Mouse (Mus musculus): Measurements from ENCODE around the gene 1700037C18Rik. TPM values are rescaled to one million over a fixed set of nuclear protein-coding genes. Genes with fewer than 3 reads are reported as not detected.

Gene 1700037C18Rik
- polyA plus RNA-seq, 1 experiment from 2014 or later, result 14.9 TPM

DNA sequence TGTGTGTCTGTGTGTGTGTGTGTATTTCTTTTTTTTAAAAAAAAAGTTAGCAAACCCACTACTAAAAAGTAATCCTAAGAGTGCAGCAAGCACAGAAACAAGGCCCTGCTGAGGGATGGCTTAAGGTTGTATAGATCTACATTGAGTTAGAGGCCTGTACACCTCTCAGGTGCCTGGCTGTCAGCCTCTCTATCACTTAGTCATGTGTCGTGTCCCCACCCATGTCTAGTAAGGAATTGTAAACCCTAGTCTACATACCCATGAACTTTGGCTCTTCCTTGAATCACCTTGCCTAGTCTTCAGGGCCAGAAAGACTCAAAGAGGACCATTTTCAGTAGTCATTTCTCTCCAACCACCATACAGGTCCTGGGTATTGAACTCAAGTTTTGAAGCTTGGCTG lies 11.9 kb downstream of the 1700037C18Rik start:
- no peak for ATAC-seq (replicated peaks)
- Histone ChIP-seq H3K9me3 (no peaks in the 10 kb centered on the region), H3K4me2 (replicated peaks) (no peak overlapping the region), H3K27me3 (no peaks in the 10 kb centered on the region), H3K4me3 (no peak overlapping the region), H3K4me1 (no peaks in the 10 kb centered on the region), H3K36me3 (peaks cover 51% of the 10 kb centered on the region), H3K27ac (replicated peaks) (no peak overlapping the region), H3K9ac (replicated peaks) (no peak overlapping the region)
- 92% methylated on average over 1 of the region's 1 CpGs for WGBS

DNA sequence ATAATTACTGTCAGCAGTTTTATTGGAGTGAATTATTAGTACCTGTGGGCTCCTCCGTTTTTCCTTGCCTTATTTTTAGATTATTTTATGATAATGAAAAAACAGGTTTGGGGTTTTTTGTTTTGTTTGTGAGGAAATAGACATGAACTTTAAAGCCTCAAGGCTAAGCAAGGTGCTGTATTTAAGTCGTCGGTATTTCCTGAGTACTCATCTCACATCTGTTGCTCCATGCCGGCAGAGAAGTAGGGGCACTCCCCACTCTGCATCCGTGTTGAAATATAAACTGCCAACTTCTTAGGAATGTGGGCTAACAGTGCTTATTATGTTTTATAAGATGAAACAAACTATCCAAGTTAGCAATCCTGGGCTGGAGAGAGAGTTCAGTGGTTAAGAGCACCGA lies 12.4 kb downstream of the 1700037C18Rik start:
- no peak overlapping the region for H3K9ac ChIP-seq (replicated peaks)
- 92% methylated on average over 6 of the region's 6 CpGs for WGBS
- no peak for ATAC-seq (replicated peaks)
- no peaks in the 10 kb centered on the region for H3K27me3 ChIP-seq
- no peaks in the 10 kb centered on the region for H3K4me1 ChIP-seq
- H3K4me2 ChIP-seq (replicated peaks), result no peak overlapping the region
- H3K36me3 ChIP-seq, result peaks cover 48% of the 10 kb centered on the region
- no peak overlapping the region for H3K27ac ChIP-seq (replicated peaks)
- no peak overlapping the region for H3K4me3 ChIP-seq
- no peaks in the 10 kb centered on the region for H3K9me3 ChIP-seq

DNA sequence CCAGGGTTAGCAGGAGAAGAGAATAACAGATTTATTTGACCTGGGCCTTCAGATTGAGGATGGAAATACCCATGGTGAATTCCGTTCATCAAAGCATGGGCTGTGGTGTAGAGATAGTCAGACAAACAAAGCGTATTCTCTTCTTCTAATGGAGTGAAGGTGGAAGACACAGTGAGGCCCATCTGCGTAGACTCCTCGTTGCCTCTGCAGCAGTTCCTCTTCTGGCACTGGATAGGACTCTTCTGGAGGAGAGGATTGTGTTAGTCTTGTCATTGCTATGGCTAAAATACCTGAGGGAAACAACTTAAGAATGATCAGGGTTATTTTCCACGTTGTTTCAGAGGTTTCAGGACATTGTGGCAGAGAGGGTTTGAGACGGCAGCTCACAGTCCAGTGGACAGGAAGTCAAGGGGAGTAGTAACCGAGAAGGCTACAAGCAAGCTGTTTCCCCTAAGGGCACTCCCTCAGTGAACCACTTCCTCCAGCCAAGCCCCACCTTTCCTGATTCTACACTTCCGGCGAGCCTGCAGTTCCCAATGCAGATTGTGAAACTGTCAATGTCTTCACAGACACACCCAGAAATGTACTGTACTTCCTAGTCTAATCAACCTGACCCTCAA lies 13.2 kb downstream of the 1700037C18Rik start:
- no peak for ATAC-seq (replicated peaks)
- no peak overlapping the region for H3K27ac ChIP-seq (replicated peaks)
- H3K4me3 ChIP-seq, result no peak overlapping the region
- no peak overlapping the region for H3K9ac ChIP-seq (replicated peaks)
- peaks cover 40% of the 10 kb centered on the region for H3K36me3 ChIP-seq
- no peaks in the 10 kb centered on the region for H3K4me1 ChIP-seq
- WGBS, result 85% methylated on average over 9 of the region's 9 CpGs
- no peak overlapping the region for H3K4me2 ChIP-seq (replicated peaks)
- H3K27me3 ChIP-seq, result no peaks in the 10 kb centered on the region
- no peaks in the 10 kb centered on the region for H3K9me3 ChIP-seq

- Histone ChIP-seq H3K9ac (replicated peaks) (no peak overlapping the region), H3K27ac (replicated peaks) (no peak overlapping the region), H3K4me3 (no peak overlapping the region), H3K4me1 (no peaks in the 10 kb centered on the region), H3K27me3 (no peaks in the 10 kb centered on the region), H3K36me3 (peaks cover 25% of the 10 kb centered on the region), H3K4me2 (replicated peaks) (no peak overlapping the region), H3K9me3 (no peaks in the 10 kb centered on the region)
- WGBS, result 79% methylated on average over 3 of the region's 3 CpGs
- ATAC-seq (replicated peaks), result no peak
These were observed 14.8 kb downstream of the 1700037C18Rik start for GRCm38 (mm10) chr16:3893739-3894138.

- H3K27ac ChIP-seq (replicated peaks), result no peak overlapping the region
- ATAC-seq (replicated peaks), result no peak
- no peak overlapping the region for H3K4me2 ChIP-seq (replicated peaks)
- no peaks in the 10 kb centered on the region for H3K9me3 ChIP-seq
- no peaks in the 10 kb centered on the region for H3K4me1 ChIP-seq
- H3K9ac ChIP-seq (replicated peaks), result no peak overlapping the region
- peaks cover 7% of the 10 kb centered on the region; the same call in 1 of the 2 replicates for H3K36me3 ChIP-seq
- no peak overlapping the region for H3K4me3 ChIP-seq
- H3K27me3 ChIP-seq, result no peaks in the 10 kb centered on the region
- WGBS, result 96% methylated on average over 14 of the region's 14 CpGs
These were observed 16.7 kb downstream of the 1700037C18Rik start for GRCm38 (mm10) chr16:3891621-3892295.

- no peak for ATAC-seq (replicated peaks)
- H3K27me3 ChIP-seq, result no peaks in the 10 kb centered on the region
- WGBS, result 1% methylated on average over 10 of the region's 10 CpGs
- peaks cover 3% of the 10 kb centered on the region; the same call in 1 of the 2 replicates for H3K36me3 ChIP-seq
- peak overlapping the region; percentile 97 for H3K27ac ChIP-seq (replicated peaks)
- peak overlapping the region; percentile 94 for H3K9ac ChIP-seq (replicated peaks)
- peak overlapping the region; percentile 94 for H3K4me3 ChIP-seq
- H3K4me2 ChIP-seq (replicated peaks), result peak overlapping the region; percentile 69
- no peaks in the 10 kb centered on the region for H3K9me3 ChIP-seq
- H3K4me1 ChIP-seq, result peaks cover 23% of the 10 kb centered on the region
These were observed 23.3 kb downstream of the 1700037C18Rik start for GRCm38 (mm10) chr16:3885065-3885670.

DNA sequence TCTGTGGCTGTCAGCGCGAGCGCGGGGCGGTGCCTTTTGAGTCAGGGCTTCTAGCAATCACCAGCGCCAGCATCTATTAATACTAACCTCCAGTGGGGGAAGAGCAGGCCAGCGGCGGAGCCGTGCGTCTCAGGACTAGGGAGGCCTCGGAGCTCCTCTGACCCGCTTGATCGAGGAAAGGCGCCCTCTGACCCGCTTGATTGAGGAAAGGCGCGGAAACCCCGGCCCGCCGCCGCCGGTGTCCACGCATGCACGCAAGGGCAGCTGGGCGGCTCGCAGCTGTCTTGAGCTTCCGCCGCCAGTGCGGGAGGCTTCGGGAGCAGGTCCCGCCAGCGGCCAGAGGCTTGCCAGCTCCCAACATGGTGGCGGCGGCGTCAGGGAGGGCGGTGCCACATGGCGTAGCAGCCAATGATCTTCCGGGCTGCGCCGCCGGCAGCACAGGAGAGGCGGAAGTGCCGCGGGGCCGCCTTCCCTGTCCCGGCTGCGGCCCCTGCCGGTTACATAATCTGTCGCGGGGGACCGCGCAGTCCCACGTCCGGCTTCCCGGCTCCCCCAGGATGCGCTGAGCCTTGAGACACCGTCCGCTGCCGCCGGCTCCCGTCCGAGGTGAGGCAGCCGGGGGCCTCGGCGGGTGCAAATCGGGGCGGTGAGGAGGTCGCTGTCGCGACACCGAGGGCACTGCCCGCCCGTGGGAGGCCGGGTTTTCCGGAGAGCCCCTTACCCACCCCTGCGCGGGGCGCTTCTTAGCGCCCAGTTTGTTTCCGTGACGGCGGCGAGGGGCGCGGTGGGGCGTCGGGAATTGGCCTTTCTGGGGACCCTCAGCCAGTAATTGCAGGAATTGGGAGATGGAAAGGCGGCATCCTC lies 24.1 kb downstream of the 1700037C18Rik start, which contains the start of the genes Zfp597 and Gm20695:
TSS of gene Zfp597 (minus strand) at position 361 of the 864 bp plus-strand sequence.
TSS of gene Gm20695 (plus strand) at position 448 of the 864 bp plus-strand sequence.
- Histone ChIP-seq H3K27ac (replicated peaks) (peak within 1 kb of the TSS; percentile 97), H3K4me3 (peak within 1 kb of the TSS; percentile 94), H3K9me3 (no peaks in the 10 kb centered on the region), H3K9ac (replicated peaks) (peak within 1 kb of the TSS; percentile 94), H3K4me1 (peaks cover 23% of the 10 kb centered on the region), H3K4me2 (replicated peaks) (peak within 1 kb of the TSS; percentile 69), H3K27me3 (no peaks in the 10 kb centered on the region), H3K36me3 (peaks cover 5% of the 10 kb centered on the region; the same call in 1 of the 2 replicates)
- peak; percentile 99 for ATAC-seq (replicated peaks)
- under 1% methylated on average over 88 of the region's 88 CpGs for WGBS

- Histone ChIP-seq H3K27me3 (no peaks in the 10 kb centered on the region), H3K36me3 (peaks cover 11% of the 10 kb centered on the region; the same call in 1 of the 2 replicates), H3K4me2 (replicated peaks) (no peak overlapping the region), H3K4me3 (no peak overlapping the region), H3K27ac (replicated peaks) (no peak overlapping the region), H3K4me1 (peaks cover 13% of the 10 kb centered on the region), H3K9me3 (no peaks in the 10 kb centered on the region), H3K9ac (replicated peaks) (no peak overlapping the region)
- WGBS, result 92% methylated on average over 4 of the region's 4 CpGs
- ATAC-seq (replicated peaks), result no peak
These were observed 32.1 kb downstream of the 1700037C18Rik start for GRCm38 (mm10) chr16:3876346-3876745.

DNA sequence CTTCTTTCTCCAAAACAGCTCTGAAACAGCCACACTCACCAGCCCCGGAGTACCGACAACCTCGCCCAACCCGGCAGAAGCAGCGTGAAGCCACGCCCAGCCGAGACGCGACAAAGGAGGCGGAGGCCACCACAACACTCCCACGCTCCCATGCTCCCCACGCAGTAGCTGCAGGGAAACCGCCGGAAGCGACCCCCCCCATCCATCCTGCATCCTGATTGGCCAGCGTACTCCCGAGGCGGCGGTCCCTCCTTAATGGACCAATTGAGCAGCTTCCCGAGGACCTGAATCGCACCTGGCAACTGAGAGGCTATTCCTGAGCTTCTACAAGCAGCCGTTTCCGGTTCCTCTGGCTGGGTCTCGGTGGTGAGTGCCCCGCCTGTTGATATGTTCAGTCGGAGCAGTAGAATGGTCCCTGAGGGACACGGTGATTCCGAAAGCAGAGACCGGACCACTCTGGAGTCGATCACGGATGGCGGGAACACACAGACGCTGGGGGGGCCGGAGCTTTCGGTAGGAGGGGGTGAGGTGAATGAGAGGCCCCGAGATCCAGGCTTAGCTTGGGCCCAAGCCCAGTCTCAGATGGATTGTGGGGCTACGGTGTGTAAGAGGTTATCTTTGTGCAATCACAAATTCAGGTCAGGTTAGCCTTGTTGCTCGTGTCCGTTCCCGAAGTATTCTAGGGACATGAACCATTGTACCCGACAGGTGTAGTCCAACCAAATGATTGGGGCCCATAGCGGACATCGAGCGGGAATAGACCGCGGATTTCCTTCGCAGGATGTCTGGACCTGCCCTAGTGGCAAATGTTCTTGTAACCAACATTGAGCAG lies 36.1 kb downstream of the 1700037C18Rik start, which contains the start of gene Naa60:
TSS of gene Naa60 (plus strand) at position 160 of the 832 bp plus-strand sequence.
- peak within 1 kb of the TSS; percentile 8 for H3K27ac ChIP-seq (replicated peaks)
- WGBS, result 5% methylated on average over 47 of the region's 47 CpGs
- H3K27me3 ChIP-seq, result no peaks in the 10 kb centered on the region

GRCm38 (mm10) chr16:3871815-3872214 lies 36.7 kb downstream of the 1700037C18Rik start:
- Histone ChIP-seq H3K27me3 (no peaks in the 10 kb centered on the region), H3K9ac (replicated peaks) (peak overlapping the region; percentile 67), H3K27ac (replicated peaks) (peak overlapping the region; percentile 8), H3K9me3 (no peaks in the 10 kb centered on the region), H3K4me1 (peaks cover 16% of the 10 kb centered on the region), H3K4me3 (peak overlapping the region; percentile 65), H3K36me3 (peaks cover 11% of the 10 kb centered on the region; the same call in 1 of the 2 replicates), H3K4me2 (replicated peaks) (peak overlapping the region; percentile 81)
- ATAC-seq (replicated peaks), result no peak; the same call in 1 of the 2 replicates
- WGBS, result under 1% methylated on average over 16 of the region's 16 CpGs

More for the DNA sequence above, 36.1 kb downstream of the 1700037C18Rik start, which contains the start of gene Naa60:
- H3K9ac ChIP-seq (replicated peaks), result peak within 1 kb of the TSS; percentile 67
- peaks cover 16% of the 10 kb centered on the region for H3K4me1 ChIP-seq
- H3K4me2 ChIP-seq (replicated peaks), result peak within 1 kb of the TSS; percentile 81
- peaks cover 11% of the 10 kb centered on the region; the same call in 1 of the 2 replicates for H3K36me3 ChIP-seq
- H3K9me3 ChIP-seq, result no peaks in the 10 kb centered on the region
- ATAC-seq (replicated peaks), result peak; percentile 97
- H3K4me3 ChIP-seq, result peak within 1 kb of the TSS; percentile 65

DNA sequence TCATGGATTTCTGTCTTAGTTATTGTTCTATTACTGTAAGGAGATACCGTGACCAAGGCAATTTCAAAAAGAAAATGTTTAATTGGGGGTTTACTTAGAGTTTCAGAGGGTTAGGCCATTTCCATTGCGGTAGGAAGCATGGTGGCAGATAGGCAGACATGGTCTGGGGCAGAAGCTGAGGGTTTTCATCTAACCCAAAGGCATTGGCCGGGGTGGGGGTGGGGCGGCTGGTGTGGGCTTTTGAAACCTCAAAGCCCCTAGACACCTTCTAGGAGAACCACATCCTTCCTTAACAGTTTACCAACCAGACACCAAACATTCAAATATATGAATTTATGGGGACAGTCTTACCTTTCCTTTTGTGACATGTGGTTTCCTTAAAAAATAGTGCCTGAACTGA lies 49.2 kb downstream of the 1700037C18Rik start:
- Histone ChIP-seq H3K36me3 (peaks cover 27% of the 10 kb centered on the region), H3K4me2 (replicated peaks) (no peak overlapping the region), H3K4me1 (no peaks in the 10 kb centered on the region), H3K27me3 (no peaks in the 10 kb centered on the region), H3K9me3 (no peaks in the 10 kb centered on the region), H3K4me3 (no peak overlapping the region), H3K9ac (replicated peaks) (no peak overlapping the region), H3K27ac (replicated peaks) (no peak overlapping the region)
- 90% methylated on average over 4 of the region's 4 CpGs for WGBS
- no peak for ATAC-seq (replicated peaks)
